Comparison of ENCODE assay signal across 20 mouse cellular contexts in genomic region chr7:130819624-130820023, GRCm38 (mm10). TPM values are rescaled to one million over a fixed set of nuclear protein-coding genes. Genes with fewer than 3 reads are reported as not detected.
DNase-seq lines count a peak whose midpoint lies in the region; ATAC-seq and TF ChIP-seq lines count a peak whose summit lies in the region.
"Had no signal": no experiment of that assay in that cellular context is flagged by ENCODE, and none has a peak within 500 bp of the region (broad histone marks: within the 10 kb centered on the region; RNA-seq: fewer than 3 reads in every experiment).

No protein-coding gene starts in this region.

- TF ChIP-seq CTCF in brain, embryonic 14.5 days (IDR thresholded peaks at IDR 0.05; ENCODE audit: borderline replicate concordance, extremely low read depth, insufficient read depth, insufficient read length) = no peak

- no peak overlapping the region for H3K4me3 ChIP-seq in lung, embryonic 16.5 days (ENCODE audit: low read length)
- no peak overlapping the region for H3K4me3 ChIP-seq in stomach, embryonic 15.5 days (replicated peaks)
- H3K4me3 ChIP-seq in hindbrain, embryonic 13.5 days = no peak overlapping the region
- H3K4me3 ChIP-seq: embryonic facial prominence, embryonic 13.5 days; hindbrain, embryonic 10.5 days; liver, embryonic 12.5 days had no signal

- H3K27ac ChIP-seq in lung, embryonic 16.5 days (ENCODE audit: low read length) = no peak overlapping the region
- peak overlapping the region; percentile 67 for H3K27ac ChIP-seq in stomach, embryonic 15.5 days
- no peak overlapping the region for H3K27ac ChIP-seq in hindbrain, embryonic 13.5 days
- H3K27ac ChIP-seq: embryonic facial prominence, embryonic 13.5 days; hindbrain, embryonic 10.5 days; liver, embryonic 12.5 days had no signal

- WGBS in lung, embryonic 16.5 days = 45% methylated on average over 10 of the region's 10 CpGs
- WGBS in stomach, embryonic 15.5 days = 54% methylated on average over 10 of the region's 10 CpGs
- 74% methylated on average over 10 of the region's 10 CpGs for WGBS in hindbrain, embryonic 13.5 days

- 0 out of 2 replicates have a peak, but pooled peaks cover 2% of the 10 kb centered on the region for H3K4me1 ChIP-seq in lung, embryonic 16.5 days (replicated peaks; ENCODE audit: control insufficient read depth, insufficient read depth, low read length)
- no peaks in the 10 kb centered on the region for H3K4me1 ChIP-seq in stomach, embryonic 15.5 days
- no peaks in the 10 kb centered on the region for H3K4me1 ChIP-seq in hindbrain, embryonic 13.5 days (replicated peaks)
- H3K4me1 ChIP-seq: embryonic facial prominence, embryonic 13.5 days; hindbrain, embryonic 10.5 days; liver, embryonic 12.5 days had no signal

- H3K27me3 ChIP-seq in lung, embryonic 16.5 days (ENCODE audit: control insufficient read depth, insufficient read depth, low read depth, low read length) = no peaks in the 10 kb centered on the region
- H3K27me3 ChIP-seq in stomach, embryonic 15.5 days (replicated peaks) = no peaks in the 10 kb centered on the region
- H3K27me3 ChIP-seq in hindbrain, embryonic 13.5 days = 0 out of 2 replicates have a peak, but pooled peaks cover under 1% of the 10 kb centered on the region
- H3K27me3 ChIP-seq: embryonic facial prominence, embryonic 13.5 days had no signal

- ATAC-seq in frontal cortex, adult (ENCODE audit: low TSS enrichment) = peak; percentile 60
- ATAC-seq in lung, embryonic 16.5 days (ENCODE audit: low read depth) = peak; percentile 27; the same call in 1 of the 2 replicates
- peak; percentile 78 for ATAC-seq in stomach, embryonic 15.5 days (ENCODE audit: insufficient read depth, low FRiP score, low read depth)
- ATAC-seq in hindbrain, embryonic 13.5 days (ENCODE audit: low FRiP score) = no peak
- ATAC-seq: liver, embryonic 12.5 days had no signal

- no peak for DNase-seq in frontal cortex, postnatal 10 days (ENCODE audit: low spot score in 2 of 2)
- no peak for DNase-seq in lung, postnatal 36 days
- DNase-seq in brain, embryonic 14.5 days (ENCODE audit: low read depth) = peak; percentile 9
- no peak for DNase-seq in spleen, postnatal 10 days (ENCODE audit: low spot score in 2 of 2)
- DNase-seq: cerebellum, adult 11 months; kidney, adult 11 months; kidney, postnatal 14 days; left cerebral cortex, postnatal 4 days; lung, postnatal 14 days had no signal

- H3K36me3 ChIP-seq in lung, embryonic 16.5 days (ENCODE audit: control insufficient read depth, insufficient read depth, low read length) = no peaks in the 10 kb centered on the region
- H3K36me3 ChIP-seq in stomach, embryonic 15.5 days = no peaks in the 10 kb centered on the region
- no peaks in the 10 kb centered on the region for H3K36me3 ChIP-seq in hindbrain, embryonic 13.5 days
- H3K36me3 ChIP-seq: embryonic facial prominence, embryonic 13.5 days; G1E; hindbrain, embryonic 10.5 days; liver, embryonic 12.5 days had no signal

- no peaks in the 10 kb centered on the region for H3K9me3 ChIP-seq in lung, embryonic 16.5 days (ENCODE audit: control insufficient read depth, low read length)
- no peaks in the 10 kb centered on the region for H3K9me3 ChIP-seq in stomach, embryonic 15.5 days
- H3K9me3 ChIP-seq in hindbrain, embryonic 13.5 days = no peaks in the 10 kb centered on the region
- H3K9me3 ChIP-seq: embryonic facial prominence, embryonic 13.5 days; hindbrain, embryonic 10.5 days; liver, embryonic 12.5 days had no signal

- no peak overlapping the region for H3K9ac ChIP-seq in lung, embryonic 16.5 days (ENCODE audit: low read length)
- no peak overlapping the region for H3K9ac ChIP-seq in stomach, embryonic 15.5 days
- H3K9ac ChIP-seq in hindbrain, embryonic 13.5 days = no peak overlapping the region
- H3K9ac ChIP-seq: embryonic facial prominence, embryonic 13.5 days; liver, embryonic 12.5 days had no signal

- H3K4me2 ChIP-seq in lung, embryonic 16.5 days (ENCODE audit: low read depth, low read length) = no peak overlapping the region
- H3K4me2 ChIP-seq in stomach, embryonic 15.5 days = no peak overlapping the region
- no peak overlapping the region for H3K4me2 ChIP-seq in hindbrain, embryonic 13.5 days
- H3K4me2 ChIP-seq: embryonic facial prominence, embryonic 13.5 days; heart, embryonic 11.5 days; liver, embryonic 12.5 days; midbrain, embryonic 11.5 days had no signal

- TF ChIP-seq POLR2A in brain, embryonic 14.5 days (IDR thresholded peaks at IDR 0.05; ENCODE audit: borderline replicate concordance, extremely low read depth, insufficient read depth, insufficient read length, poor library complexity, severe bottlenecking) = no peak

RNA-seq across cellular contexts. Expression of gene Btbd16, which starts 45.8 kb away (rescaled TPM):
- 0.06 TPM in 1 of 2 replicates, not detected in the other for polyA plus RNA-seq in lung, embryonic 16.5 days (2015; fragmentation: Nextera tagmentation; extraction: Ambion mirVana)
- polyA plus RNA-seq in brain, embryonic 14.5 days (2012; rRNA removed) = not detected in 2 replicates
- polyA plus RNA-seq in stomach, embryonic 15.5 days (2015; fragmentation: Nextera tagmentation; extraction: Ambion mirVana) = 0.15 and 0.18 TPM in 2 replicates
- 0.16 TPM in 1 of 2 replicates, not detected in the other for polyA plus RNA-seq in hindbrain, embryonic 13.5 days (2015; fragmentation: Nextera tagmentation; extraction: Ambion mirVana)
- polyA plus RNA-seq: embryonic facial prominence, embryonic 13.5 days; forebrain, embryonic 11.5 days; G1E; heart, embryonic 11.5 days; hindbrain, embryonic 10.5 days; liver, embryonic 12.5 days; midbrain, embryonic 11.5 days had no signal

RNA-seq across cellular contexts. Expression of gene Plekha1, which starts 45.9 kb away (rescaled TPM):
- 70.0 and 71.8 TPM in 2 replicates for polyA plus RNA-seq in lung, embryonic 16.5 days (2015; fragmentation: Nextera tagmentation; extraction: Ambion mirVana)
- polyA plus RNA-seq in brain, embryonic 14.5 days (2012; rRNA removed) = 157 and 203 TPM in 2 replicates
- polyA plus RNA-seq in stomach, embryonic 15.5 days (2015; fragmentation: Nextera tagmentation; extraction: Ambion mirVana) = 51.1 and 52.6 TPM in 2 replicates
- 63.4 and 65.4 TPM in 2 replicates for polyA plus RNA-seq in hindbrain, embryonic 13.5 days (2015; fragmentation: Nextera tagmentation; extraction: Ambion mirVana)
- polyA plus RNA-seq: G1E had no signal
